Mouse (Mus musculus): Measurements from ENCODE around the gene Cep55.

Gene Cep55

DNA sequence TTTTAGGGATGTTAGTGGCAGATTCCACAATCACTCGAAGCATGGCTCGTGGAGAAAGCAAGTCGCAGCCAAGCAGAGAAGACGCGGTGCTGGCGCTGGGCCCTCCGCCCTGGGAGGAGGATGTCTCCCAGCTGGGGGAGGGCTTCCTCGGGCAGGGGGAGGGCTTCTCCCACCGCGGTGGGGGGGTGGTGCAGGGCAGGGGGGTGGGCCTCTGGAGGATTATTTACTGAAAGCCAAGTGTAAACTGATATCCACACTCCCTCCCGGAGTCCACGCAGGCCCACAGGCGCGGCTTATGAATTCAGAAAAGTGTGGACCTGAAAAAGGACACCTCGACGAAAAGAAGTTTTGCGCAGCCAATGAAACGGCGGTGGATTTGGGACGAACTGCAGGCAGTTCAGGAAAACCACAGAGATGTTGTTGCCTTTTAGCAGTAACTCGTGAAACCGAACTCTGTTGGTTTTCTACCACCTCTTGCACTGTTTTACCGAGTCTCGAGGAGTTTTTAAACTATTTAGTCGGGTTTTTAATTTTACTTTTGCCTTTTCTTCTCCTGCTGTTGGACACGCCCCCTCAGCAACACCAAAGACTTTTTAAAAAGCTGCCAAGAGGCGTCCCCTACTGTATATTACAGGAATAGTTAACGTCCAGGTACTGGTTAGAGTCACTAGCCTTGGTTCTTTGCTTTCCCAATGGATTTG is 11.4 kb upstream of the Cep55 start, which contains the start of gene Myof:
Gene Myof, minus strand, starts transcription at position 297 of the 701 bp plus-strand sequence.
- peak in 1 of 2 experiments; percentile 76 for DNase-seq (ENCODE audit: low spot score in 2 of 2)

DNA sequence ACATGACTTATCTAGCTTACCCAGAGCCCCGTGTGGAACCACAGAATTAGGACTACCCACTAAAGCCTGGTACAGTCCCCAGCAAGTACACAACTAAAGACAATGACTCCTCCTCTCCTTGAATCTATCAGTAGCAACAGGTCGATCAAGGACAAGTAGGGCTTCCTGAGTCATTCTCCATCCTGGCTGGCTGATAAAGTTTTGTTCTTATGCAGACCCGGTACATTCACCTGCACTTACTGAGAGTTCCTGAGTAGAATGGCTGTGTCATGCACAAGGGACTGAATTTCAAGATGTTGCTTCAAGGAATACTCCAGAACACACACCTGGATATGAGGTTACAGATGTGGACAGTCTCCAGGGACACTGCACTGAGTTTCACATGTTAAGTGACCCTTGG is 9.6 kb upstream of the Cep55 start:
- DNase-seq (ENCODE audit: low spot score in 2 of 2), result no peak

DNA sequence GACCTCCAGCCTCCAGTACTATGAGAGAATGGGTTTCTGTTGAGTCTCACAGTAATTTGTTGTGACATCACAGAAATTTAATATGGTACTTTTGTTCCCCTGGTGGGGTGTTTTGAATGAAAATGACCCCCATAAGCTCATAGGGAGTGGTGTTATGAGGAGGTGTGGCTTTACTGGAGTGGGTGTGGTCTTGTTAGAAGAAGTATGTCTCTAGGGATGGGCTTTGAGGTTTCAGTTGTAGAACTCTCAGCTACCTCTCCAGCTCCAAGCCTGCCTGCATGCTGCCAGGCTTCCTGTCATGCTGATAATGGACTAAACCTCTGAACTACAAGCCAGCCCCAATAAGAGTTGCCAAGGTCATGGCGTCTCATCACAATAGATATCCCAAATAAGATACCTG is 5.1 kb upstream of the Cep55 start:
- DNase-seq (ENCODE audit: low spot score in 2 of 2), result no peak

DNA sequence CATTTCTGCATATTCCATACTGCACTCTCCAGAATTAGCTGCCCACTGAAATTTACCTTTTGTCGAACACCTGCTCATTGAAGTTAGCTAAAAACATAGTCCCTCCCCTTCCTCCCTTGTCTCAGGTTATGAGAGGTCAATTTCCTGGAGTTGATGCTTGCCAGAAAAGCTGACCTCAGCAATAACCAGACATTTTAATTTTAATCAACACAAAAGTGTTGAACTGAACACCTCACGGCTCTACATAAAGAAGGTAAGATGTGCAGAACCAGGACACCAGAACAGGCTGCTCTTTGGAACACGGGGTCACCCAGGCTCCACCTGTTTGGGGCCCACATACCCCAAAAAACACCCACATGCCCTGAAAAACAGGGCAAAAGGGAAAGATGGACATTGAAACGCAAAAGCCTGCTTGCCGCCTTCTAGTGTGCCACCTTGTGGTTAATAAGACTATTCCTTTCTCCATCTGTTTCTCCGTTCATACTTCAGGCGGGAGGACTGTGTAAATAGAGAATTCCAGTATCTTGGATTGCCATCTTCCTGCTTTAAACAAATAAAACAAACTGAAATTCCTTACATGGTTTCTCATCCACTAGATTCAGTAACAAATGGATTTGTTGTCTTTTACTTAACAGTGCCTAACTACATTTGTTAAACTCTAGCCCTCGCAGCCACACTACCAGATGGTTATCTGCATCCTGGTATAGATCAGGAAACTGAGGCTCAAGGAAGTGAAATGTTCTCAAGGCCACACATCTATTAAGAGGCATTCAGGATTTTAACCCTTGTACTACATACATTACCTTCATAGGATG is 1.4 kb upstream of the Cep55 start:
- no peak for DNase-seq (ENCODE audit: low spot score in 2 of 2)

DNA sequence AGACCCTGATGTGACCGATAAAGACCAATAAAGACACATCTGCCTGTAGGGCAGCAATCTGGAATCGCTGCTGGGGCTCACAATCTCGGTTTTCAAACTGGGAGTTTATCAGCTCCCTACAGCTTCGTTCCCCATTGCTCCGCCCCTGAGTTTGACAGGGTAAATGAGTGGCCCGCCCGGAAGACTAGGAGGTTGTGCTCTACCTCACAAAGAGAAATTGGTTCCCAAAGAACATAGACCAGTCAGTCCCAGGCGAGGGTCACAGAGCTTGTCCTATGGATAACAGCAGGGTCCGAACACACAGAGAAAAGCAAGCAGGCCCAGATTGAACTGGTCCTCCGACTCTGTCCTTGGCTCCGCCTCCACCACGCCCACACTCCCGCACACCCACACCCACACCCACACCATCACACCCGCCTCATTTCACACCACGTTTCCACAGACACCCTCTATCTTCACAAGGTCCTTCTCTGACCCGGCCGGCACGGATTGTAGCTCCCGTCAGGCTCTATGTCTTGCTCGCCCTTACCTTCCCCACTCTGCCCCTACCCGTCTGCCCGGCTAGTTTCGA is 577 bp upstream of the Cep55 start:
- DNase-seq (ENCODE audit: low spot score in 2 of 2), result no peak

DNA sequence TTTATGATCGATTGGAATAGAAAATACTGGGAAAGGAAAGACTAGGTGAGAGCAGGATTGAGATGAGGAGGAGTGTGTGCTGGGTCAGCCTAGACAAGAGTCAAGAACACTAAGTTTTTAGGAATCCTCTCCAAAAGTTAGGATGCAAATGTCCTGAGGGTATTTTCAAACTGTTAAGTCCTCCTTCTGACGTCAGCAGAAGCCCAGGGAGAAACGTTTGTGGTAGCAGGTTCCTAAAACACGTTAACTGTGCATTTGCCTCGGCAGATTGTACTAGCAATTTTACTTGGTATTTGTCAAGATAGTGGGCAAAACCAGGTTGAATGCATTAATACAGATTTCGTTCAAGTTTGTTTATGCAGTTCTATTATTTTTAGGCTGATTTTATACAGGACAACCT is 987 bp downstream of the Cep55 start:
- no peak for DNase-seq (ENCODE audit: low spot score in 2 of 2)

DNA sequence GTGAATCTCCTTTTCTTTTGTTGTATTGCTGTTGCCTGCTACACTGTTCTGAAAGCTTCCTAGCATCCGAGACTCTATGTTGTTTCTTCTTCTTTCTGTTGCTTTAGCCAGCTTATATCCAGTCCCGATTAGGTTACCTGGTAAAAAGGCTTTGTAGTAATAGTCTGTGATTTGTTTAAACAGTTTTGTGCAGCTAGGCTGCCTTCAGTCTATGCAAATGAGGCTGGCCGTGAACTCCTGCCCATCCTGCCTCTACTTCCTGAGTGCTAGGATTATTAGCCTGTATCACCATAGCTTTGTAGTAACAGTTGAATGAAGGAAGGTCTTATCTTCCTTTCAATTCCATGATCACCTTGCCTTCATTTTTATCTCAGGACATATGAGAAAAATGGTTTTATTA is 1.5 kb downstream of the Cep55 start:
- DNase-seq (ENCODE audit: low spot score in 2 of 2), result no peak

DNA sequence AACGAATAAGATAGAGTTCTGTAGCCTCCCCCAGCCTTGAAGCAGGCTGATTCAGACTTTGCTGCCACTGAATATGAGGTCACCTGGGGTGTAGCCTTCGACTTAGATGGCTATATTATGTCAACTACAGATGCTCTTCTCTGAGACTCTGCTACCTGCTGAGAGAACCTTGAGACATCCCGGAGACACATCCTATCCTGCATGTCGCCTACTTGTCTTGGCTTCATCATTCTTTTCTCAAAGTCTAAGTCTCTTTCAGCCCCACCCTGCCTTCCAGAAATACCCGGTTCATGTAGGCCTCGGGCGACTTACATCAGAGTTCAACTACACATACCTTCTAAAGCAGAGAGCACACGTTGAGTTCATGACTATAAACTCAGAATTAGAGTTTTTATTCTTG is 2.1 kb downstream of the Cep55 start:
- no peak for DNase-seq (ENCODE audit: low spot score in 2 of 2)

DNA sequence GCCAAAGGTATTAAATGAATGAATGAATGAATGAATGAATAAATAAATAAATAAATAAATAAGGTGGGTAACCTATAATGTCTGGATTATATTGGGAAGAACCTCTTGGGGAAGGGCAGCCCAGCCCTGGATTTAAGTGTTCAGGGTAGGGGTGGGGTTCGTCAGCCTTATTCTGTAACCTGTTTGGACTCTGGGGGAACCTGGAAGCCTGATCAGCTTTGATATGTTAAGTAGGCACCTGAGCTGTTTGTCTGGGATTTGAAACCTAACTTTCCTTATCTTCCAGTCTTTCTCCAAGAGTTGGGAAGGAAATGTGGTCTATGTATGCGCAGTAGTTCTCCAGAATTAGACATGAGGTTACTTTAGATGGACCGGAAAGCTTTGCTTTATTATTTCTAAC is 8.4 kb downstream of the Cep55 start:
- no peak for DNase-seq (ENCODE audit: low spot score in 2 of 2)

DNA sequence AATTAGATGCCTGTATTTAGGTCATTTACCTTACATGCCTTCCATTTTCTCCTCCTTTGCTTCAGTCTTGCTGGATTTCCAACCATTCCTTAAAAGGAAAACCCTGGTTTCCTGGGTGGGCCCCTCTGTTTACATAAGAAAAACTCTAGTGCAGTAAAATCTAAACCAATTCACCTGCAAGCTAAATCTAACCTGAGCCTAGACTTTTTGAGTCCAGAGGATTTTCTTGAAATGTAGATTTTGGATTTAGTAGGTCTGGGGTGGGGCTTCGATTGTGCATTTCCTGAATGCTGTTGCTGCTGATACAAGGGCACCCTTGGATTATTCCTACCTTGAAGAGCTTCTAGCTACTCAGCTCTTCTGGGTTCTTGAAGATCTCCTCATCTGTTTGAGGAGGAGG is 9.2 kb downstream of the Cep55 start:
- DNase-seq (ENCODE audit: low spot score in 2 of 2), result no peak

DNA sequence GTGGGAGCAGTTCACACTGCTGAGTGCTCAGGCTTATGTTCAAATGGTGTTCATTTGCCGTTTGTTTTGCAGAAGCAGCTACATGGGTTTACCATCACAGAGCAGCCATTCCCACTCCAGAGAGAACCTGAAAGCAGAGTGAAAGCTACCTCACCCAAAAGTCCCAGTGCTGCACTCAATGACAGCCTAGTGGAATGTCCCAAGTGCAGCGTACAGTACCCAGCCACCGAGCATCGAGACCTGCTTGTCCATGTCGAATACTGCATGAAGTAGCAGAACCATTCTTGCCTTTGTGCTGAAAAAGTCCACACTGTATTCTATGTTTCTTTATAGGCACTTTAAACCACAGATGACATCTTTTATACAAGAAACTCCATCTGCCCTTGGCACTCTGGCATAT is 18.4 kb downstream of the Cep55 start:
- no peak for DNase-seq (ENCODE audit: low spot score in 2 of 2)

DNA sequence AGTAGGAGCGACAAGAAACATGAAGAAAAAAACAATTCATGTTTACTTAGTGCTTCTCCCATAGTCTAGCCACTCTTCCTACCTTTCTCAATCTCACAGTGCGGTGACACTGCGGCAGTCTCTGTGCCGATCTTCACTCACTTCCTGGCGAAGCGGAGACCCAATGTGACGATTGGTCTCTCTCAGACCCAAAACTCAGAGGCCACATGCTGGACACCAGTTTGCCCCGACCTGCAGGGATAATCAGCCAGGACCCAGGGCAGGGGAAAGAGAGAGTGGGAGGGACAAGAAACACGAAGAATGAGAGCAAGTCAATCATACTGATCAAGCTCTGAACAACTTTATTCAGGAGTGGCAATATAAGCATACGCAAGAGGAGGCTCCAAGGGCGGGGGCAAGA is 20.2 kb downstream of the Cep55 start:
- DNase-seq (ENCODE audit: low spot score in 2 of 2), result no peak

DNA sequence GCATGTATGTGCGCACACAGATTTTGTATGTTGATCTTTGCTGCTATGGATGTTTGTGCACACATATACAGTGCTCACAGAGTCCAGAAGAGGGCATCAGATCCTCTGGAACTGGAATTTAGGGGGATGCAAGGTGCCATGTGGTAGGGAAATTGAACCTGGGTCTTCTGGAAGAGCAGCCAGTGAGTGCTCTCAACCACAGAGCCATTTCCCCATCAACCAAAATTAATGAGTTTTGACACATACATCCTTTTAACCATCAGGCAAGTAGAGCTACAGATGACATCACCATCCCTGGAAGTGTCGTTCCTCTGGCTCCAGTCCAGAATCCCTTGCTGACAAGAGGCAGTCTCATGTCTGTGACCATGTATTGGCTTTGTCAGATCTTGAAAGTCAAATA is 21.4 kb downstream of the Cep55 start:
- DNase-seq (ENCODE audit: low spot score in 2 of 2), result no peak

DNA sequence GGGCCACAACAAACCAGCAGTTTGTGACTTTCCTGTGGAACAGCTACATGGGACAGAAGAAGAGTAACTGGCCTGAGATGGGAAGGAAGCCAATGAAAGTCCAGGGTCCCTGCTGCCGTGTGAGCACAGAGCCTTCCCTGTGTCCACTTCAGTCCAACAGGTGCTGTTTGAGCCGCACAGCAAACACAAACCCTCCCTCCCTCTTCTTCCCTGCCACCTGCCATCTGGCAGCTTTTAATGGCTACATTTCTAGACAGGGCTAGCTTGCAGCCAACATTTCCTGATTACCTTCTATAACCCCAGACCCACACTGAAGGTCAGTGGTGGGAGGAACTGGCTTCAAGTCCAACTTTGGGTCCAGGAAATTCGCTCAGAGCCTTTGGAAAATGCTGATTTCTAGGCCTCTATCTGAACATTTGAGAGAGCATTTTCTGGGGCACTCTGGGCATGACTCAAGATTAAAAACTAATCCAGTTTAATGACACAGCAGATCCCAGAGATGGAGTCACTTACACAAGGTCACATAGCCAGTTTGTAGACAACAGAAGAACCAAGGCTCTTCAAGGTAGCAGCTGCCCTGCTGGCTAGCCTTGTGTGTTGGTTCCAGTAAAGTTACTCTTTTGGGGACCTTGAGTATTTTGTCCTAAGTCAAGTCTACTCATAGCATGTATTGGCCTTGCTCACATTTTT is 23.2 kb downstream of the Cep55 start:
- no peak for DNase-seq (ENCODE audit: low spot score in 2 of 2)

DNA sequence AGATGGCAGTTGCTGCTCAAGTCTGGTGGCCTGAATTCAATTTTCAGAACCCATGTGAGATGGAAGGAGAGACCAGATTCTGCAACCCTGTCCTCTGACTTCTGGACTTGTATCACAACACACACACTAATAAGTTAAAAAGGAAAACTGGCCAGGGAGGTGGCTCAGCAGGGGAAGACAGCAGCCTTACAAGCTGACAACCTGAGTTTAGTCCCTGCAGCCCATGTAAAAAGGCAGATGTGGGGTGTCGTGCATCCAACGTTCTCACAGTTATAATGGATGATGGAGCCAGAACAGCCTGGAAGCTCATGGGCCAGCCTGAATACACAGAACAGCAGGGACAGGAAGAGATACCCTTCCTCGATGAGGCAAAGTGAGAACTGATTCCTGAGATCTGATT is 26.6 kb downstream of the Cep55 start:
- DNase-seq (ENCODE audit: low spot score in 2 of 2), result no peak

DNA sequence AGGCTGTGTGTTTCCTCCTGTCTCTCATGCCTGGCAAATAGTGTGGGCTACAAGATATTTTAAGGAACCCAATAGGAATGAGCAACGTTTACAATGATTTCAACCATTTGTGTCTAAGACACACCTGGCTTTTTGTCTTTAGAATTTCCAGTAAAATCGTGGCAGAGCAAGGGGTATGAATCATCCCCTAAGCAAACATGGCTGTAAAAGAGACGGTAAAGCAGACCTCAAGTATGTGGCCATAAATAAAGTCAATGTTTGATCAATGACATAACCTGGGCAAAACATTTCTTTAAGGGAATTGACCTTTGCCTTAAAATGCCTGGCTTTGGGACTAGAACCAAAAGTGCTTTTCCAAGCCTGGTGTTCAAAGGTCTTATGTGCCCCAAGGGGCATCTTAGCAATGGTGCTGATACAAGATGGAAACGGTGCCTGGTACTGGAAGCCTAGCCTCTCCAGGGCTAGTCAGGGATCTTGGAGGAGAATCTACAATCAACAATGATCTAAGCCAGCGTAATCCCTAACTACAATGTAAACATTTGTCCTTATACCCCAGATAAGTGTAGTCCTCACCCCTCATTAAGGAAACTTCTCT is 28.2 kb downstream of the Cep55 start:
- no peak for DNase-seq (ENCODE audit: low spot score in 2 of 2)

DNA sequence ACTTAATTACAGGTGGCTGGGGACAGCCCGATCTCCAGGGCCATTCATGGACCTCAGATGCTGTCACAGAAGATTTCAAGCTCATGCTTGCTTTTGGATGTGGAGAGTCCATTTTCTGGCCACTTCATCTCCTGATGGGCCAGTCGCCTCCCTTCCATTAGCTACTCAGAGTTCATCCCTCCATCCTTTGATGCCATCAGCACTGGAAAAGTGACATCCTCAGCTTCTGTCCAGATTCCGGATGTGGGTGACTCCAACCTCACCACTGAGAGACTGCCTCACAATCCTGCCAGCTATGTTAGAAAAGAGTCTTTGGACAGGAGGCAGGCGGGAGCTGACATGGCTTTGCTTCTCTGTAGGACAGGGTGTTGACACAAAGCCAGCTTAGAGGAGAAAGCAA is 31.0 kb downstream of the Cep55 start:
- DNase-seq (ENCODE audit: low spot score in 2 of 2), result no peak

DNA sequence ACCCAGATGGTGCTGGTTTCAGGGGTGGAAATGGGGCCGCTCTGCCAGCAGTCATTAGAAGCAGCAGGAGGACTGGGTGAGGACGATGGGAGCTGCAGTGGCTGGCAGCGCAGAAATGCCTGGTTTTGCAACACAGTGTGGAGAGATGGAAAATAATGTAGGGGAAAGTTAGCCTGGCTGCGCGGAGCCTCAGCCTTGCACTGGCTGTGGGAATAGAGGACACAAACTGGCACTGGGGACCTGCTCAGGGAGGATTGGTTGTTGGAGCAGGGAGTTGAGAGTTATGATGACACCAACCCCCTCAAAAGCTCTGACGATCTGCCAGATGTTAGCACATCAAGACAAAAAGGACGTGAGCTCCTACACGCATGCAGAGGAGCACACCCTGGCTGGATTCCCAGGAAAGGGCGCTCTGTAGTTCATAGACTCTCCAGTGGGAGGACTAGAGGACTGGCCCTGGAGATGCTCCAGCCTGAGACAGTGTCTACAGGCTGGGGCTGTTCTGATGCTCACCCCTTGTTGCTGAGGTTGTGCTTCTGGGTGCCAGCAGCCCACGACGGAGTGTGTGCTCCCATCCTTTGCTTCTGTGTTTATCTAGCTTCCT is 32.2 kb downstream of the Cep55 start:
- no peak for DNase-seq (ENCODE audit: low spot score in 2 of 2)

DNA sequence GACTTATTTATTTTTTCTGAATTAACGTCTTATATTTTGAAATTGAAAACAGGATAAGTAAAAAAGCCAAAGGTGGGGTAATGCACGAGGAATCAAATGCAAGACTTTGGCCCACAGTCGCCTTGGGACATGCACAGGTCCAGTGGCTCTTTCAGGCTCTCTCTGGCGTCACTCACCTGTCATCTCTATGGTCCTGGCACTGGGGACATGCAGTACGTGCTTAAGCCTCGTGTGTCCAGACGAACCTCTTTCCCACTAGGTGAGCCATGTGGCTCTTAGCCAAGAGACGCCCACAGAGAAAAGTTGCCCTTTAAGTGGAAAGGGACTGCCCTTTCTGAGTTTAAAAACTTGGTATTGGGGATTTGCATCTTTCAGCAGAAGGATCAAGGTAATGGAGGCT is 34.5 kb downstream of the Cep55 start:
- DNase-seq (ENCODE audit: low spot score in 2 of 2), result no peak

DNA sequence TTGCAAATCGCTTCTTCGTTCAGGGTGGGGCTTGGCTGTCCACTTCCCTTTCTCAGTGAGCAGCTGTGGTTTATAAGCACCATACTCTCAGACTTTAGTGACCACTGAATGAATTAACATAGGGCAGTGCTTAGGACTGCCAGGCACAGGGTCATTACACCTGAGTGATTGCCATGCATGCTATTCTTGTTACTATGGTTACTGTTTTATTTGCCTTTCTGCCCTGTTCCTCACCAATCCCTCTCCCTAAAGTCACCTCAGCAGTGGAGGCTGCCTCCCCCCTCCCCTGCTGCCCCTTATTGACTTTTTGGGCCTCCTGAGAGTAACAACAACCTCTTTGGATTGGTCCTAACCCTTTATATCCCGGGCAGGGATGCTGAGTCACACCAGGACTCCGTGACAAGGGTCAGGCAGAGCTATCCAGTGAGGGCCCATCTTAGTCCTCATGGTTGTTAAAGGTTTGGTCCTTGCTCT is 36.7 kb downstream of the Cep55 start:
- no peak for DNase-seq (ENCODE audit: low spot score in 2 of 2)

DNA sequence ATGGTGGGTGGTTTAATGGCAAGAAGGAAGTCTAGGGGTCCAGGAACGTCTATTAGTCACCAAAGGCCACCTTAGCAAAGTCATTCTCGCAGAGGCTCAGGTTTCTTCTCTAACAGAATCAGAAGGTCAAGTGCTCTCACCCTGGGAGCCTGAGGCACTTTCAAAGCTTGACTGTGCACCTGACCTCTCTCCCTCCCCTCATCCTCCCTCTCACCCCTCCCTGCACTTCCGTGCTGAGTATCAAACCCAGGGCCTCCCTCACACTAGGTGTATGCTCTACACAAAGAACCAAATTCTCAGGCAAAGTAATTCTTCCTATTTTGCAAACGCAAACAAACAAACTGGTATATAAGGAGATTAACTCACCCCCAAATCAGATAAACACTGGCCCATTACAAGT is 41.4 kb downstream of the Cep55 start:
- DNase-seq (ENCODE audit: low spot score in 2 of 2), result no peak
